Mouse (Mus musculus): ENCODE data around the gene Zfp3. TPM values are rescaled to one million over a fixed set of nuclear protein-coding genes. Genes with fewer than 3 reads are reported as not detected.
A peak's percentile ranks its signal among the peaks of the same experiment; 100 is the strongest.

The Zfp3 gene
- polyA plus RNA-seq, 1 experiment: 8.0 TPM

DNA sequence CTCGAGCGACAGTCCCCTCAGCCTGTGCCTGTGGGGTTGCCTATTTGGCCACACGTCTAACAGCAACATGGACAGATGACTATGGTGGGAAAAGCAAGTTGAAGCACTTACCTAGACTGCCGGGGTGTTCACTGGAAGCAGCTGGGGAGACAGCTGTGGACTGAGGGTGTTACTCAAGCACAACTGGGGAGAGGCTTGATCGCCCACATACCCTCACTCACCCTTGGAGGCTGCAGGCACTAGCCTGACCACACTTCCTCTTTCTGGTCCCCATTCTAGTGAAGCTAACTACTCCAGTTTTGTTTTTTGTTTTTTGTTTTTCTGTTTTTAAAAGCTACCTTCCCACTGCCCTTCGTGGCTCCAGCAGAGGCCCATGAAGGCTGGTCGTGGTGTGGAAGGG lies 48.4 kb downstream of the Zfp3 start, which contains the start of gene Scimp:
Gene Scimp (minus strand): TSS at position 222 of the 400 bp plus-strand sequence.
- H3K4me3 ChIP-seq (ENCODE audit: insufficient read depth, low read length): no peak within 1 kb of the TSS
- H3K4me1 ChIP-seq (ENCODE audit: control insufficient read depth, insufficient read depth, low read length): no peaks in the 10 kb centered on the region
- H3K27ac ChIP-seq (ENCODE audit: insufficient read depth, low read length): no peak within 1 kb of the TSS
- TF ChIP-seq CTCF (IDR thresholded peaks at IDR 0.05; ENCODE audit: extremely low read depth, insufficient read depth, low read length) (no peak), POLR2A (IDR thresholded peaks at IDR 0.05; ENCODE audit: extremely low read depth, insufficient read depth, low read length) (no peak)

GRCm38 (mm10) chr11:70815071-70815470 lies 51.1 kb downstream of the Zfp3 start:
- no peak for TF ChIP-seq CTCF (IDR thresholded peaks at IDR 0.05; ENCODE audit: extremely low read depth, insufficient read depth, low read length)
- no peak for TF ChIP-seq POLR2A (IDR thresholded peaks at IDR 0.05; ENCODE audit: extremely low read depth, insufficient read depth, low read length)
- Histone ChIP-seq H3K4me3 (ENCODE audit: insufficient read depth, low read length) (no peak overlapping the region), H3K4me1 (ENCODE audit: control insufficient read depth, insufficient read depth, low read length) (no peaks in the 10 kb centered on the region), H3K27ac (ENCODE audit: insufficient read depth, low read length) (no peak overlapping the region)

DNA sequence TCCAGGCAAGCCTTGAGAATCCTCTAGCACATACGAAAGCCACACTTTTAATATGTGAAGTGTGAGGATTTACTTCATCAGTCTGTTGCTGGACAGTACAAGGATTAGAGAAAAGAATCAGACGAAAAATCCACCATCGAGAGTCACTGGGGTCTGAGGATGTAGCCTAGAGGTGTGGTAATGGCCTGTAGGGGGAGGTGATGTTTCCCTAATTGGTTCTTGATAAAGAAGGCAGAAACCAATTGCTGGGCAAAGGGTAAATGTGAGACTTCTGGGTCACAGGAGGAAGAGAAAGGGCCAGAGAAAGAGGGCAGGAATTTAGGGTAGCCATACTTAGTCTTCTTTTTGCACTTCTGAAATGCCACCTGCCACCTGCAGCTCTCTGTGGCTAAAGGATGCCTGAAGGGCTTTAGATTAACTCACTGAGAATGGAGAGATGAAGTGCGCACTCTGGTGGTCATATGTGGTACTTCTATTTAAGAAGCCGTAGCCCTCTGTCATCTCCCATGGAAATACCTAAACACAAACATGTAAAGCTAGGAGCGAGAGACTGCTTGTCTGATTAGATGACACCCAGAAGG lies 51.6 kb downstream of the Zfp3 start:
- peak; percentile 47; the same call in 1 of the 2 replicates for TF ChIP-seq CTCF (IDR thresholded peaks at IDR 0.05; ENCODE audit: extremely low read depth, insufficient read depth, low read length)
- no peak for TF ChIP-seq POLR2A (IDR thresholded peaks at IDR 0.05; ENCODE audit: extremely low read depth, insufficient read depth, low read length)
- Histone ChIP-seq H3K27ac (ENCODE audit: insufficient read depth, low read length) (no peak overlapping the region), H3K4me3 (ENCODE audit: insufficient read depth, low read length) (no peak overlapping the region), H3K4me1 (ENCODE audit: control insufficient read depth, insufficient read depth, low read length) (no peaks in the 10 kb centered on the region)

- TF ChIP-seq POLR2A (IDR thresholded peaks at IDR 0.05; ENCODE audit: extremely low read depth, insufficient read depth, low read length) (no peak), CTCF (IDR thresholded peaks at IDR 0.05; ENCODE audit: extremely low read depth, insufficient read depth, low read length) (no peak)
- Histone ChIP-seq H3K4me1 (ENCODE audit: control insufficient read depth, insufficient read depth, low read length) (no peaks in the 10 kb centered on the region), H3K4me3 (ENCODE audit: insufficient read depth, low read length) (no peak overlapping the region), H3K27ac (ENCODE audit: insufficient read depth, low read length) (no peak overlapping the region)
Measured at GRCm38 (mm10) chr11:70816770-70817169, 52.8 kb downstream of the Zfp3 start.

DNA sequence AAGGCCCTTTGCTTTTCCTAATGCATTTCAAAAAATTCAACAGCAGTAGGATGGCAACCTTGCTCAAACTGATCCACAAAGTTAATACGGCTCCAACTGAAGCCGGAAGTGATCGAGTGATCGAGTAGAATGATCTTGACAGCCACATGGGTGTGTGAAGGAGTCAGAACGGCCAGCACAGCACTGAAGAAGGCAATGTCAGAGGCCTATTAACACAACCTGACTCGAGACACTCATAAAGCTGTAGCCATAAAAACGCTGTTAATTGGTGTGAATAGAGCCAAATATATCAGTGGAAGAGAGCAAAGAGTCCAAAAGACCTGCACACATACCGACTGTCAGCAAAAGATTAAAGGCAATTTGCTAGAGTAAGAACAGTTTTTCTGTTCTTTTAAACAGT lies 56.1 kb downstream of the Zfp3 start:
- TF ChIP-seq POLR2A (IDR thresholded peaks at IDR 0.05; ENCODE audit: extremely low read depth, insufficient read depth, low read length) (no peak), CTCF (IDR thresholded peaks at IDR 0.05; ENCODE audit: extremely low read depth, insufficient read depth, low read length) (no peak)
- Histone ChIP-seq H3K4me3 (ENCODE audit: insufficient read depth, low read length) (no peak overlapping the region), H3K4me1 (ENCODE audit: control insufficient read depth, insufficient read depth, low read length) (no peaks in the 10 kb centered on the region), H3K27ac (ENCODE audit: insufficient read depth, low read length) (no peak overlapping the region)

DNA sequence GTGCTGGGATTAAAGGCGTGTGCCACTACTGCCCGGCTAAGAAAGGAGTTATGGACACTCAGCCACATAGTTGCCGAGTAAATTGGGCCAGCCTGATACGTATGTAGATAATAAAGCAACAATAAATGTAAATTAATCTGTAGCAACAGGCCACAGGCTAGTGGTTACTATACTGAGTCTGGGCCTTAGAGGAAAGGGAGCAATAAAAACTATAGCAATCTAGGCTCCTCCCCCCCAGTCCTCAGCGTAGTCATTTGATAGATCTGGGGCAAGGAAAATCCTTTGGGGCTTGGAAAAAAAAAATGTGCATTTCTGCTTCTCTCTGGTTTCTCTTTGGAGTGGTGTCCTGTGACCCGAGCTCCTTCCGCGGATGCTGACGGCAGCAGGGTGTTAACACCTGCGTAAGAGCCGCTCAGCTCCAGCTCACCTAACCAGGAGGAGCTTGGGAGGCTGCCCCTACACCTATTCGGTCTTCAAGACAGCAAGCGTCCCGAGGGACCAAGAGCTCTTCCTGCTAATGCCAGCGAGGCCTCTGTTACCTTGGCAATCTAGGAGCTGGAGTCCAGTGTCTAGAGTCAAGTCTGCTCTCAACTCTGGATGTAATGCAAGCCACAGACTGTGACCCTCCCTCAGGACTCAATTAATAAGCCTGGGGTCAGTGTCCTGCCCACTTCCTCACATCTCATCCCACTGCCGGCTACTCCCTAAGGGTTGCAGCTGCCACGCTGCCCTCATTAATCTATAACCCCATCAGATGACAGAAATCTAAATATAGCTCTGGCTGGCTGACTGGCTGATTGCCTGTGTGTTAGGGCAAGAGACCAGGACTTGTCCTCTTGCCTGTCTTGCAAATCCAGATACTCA lies 58.0 kb downstream of the Zfp3 start:
- H3K4me3 ChIP-seq (ENCODE audit: insufficient read depth, low read length): no peak overlapping the region
- no peak overlapping the region for H3K27ac ChIP-seq (ENCODE audit: insufficient read depth, low read length)
- no peaks in the 10 kb centered on the region for H3K4me1 ChIP-seq (ENCODE audit: control insufficient read depth, insufficient read depth, low read length)
- TF ChIP-seq CTCF (IDR thresholded peaks at IDR 0.05; ENCODE audit: extremely low read depth, insufficient read depth, low read length) (no peak), POLR2A (IDR thresholded peaks at IDR 0.05; ENCODE audit: extremely low read depth, insufficient read depth, low read length) (no peak)

Other genes with a start within 250 kb of the Zfp3 start
- gene Vmo1, start 249.6 kb upstream of the Zfp3 start, polyA plus RNA-seq (2012; rRNA removed): 0.23 and 0.34 TPM in 2 replicates
- not detected in 2 replicates for gene Gltpd2, start 245.0 kb upstream of the Zfp3 start, polyA plus RNA-seq (2012; rRNA removed)
- gene Psmb6, start 238.8 kb upstream of the Zfp3 start, polyA plus RNA-seq (2012; rRNA removed): 240 and 248 TPM in 2 replicates
- not detected in 2 replicates for gene Gm40193, start 231.3 kb upstream of the Zfp3 start, polyA plus RNA-seq (2012; rRNA removed)
- 21.4 and 24.4 TPM in 2 replicates for gene Pld2, start 224.1 kb upstream of the Zfp3 start, polyA plus RNA-seq (2012; rRNA removed)
- 318 and 325 TPM in 2 replicates for gene Mink1, start 201.3 kb upstream of the Zfp3 start, polyA plus RNA-seq (2012; rRNA removed)
- not detected in 2 replicates for gene 4930544D05Rik, start 148.4 kb upstream of the Zfp3 start, polyA plus RNA-seq (2012; rRNA removed)
- gene Chrne, start 145.0 kb upstream of the Zfp3 start, polyA plus RNA-seq (2012; rRNA removed): 0.19 and 0.27 TPM in 2 replicates
- not detected in 2 replicates for gene Gp1ba, start 125.1 kb upstream of the Zfp3 start, polyA plus RNA-seq (2012; rRNA removed)
- 124 and 128 TPM in 2 replicates for gene Rnf167, start 117.0 kb upstream of the Zfp3 start, polyA plus RNA-seq (2012; rRNA removed)
- gene Slc25a11, start 116.7 kb upstream of the Zfp3 start, polyA plus RNA-seq (2012; rRNA removed): 139 and 143 TPM in 2 replicates
- gene Pfn1, start 109.6 kb upstream of the Zfp3 start, polyA plus RNA-seq (2012; rRNA removed): 270 and 277 TPM in 2 replicates
- gene Eno3, start 107.0 kb upstream of the Zfp3 start, polyA plus RNA-seq (2012; rRNA removed): 26.4 and 26.6 TPM in 2 replicates
- gene Spag7, start 94.8 kb upstream of the Zfp3 start, polyA plus RNA-seq (2012; rRNA removed): 74.5 and 81.9 TPM in 2 replicates
- gene Camta2, start 76.1 kb upstream of the Zfp3 start, polyA plus RNA-seq (2012; rRNA removed): 126 and 138 TPM in 2 replicates
- 4.8 and 5.2 TPM in 2 replicates for gene Inca1, start 64.1 kb upstream of the Zfp3 start, polyA plus RNA-seq (2012; rRNA removed)
- gene Kif1c, start 63.7 kb upstream of the Zfp3 start, polyA plus RNA-seq (2012; rRNA removed): 51.2 and 53.7 TPM in 2 replicates
- gene Scimp, start 48.4 kb downstream of the Zfp3 start, polyA plus RNA-seq (2012; rRNA removed): 0.11 and 0.15 TPM in 2 replicates
- 40.7 and 41.7 TPM in 2 replicates for gene Rabep1, start 80.6 kb downstream of the Zfp3 start, polyA plus RNA-seq (2012; rRNA removed)
- gene Nup88, start 205.8 kb downstream of the Zfp3 start, polyA plus RNA-seq (2012; rRNA removed): 75.0 and 82.4 TPM in 2 replicates
- 58.0 and 65.4 TPM in 2 replicates for gene Rpain, start 206.0 kb downstream of the Zfp3 start, polyA plus RNA-seq (2012; rRNA removed)
- 83.1 and 83.2 TPM in 2 replicates for gene C1qbp, start 218.8 kb downstream of the Zfp3 start, polyA plus RNA-seq (2012; rRNA removed)
- 24.8 and 29.9 TPM in 2 replicates for gene Dhx33, start 240.2 kb downstream of the Zfp3 start, polyA plus RNA-seq (2012; rRNA removed)

Measured in cortical plate, adult 2 months (tissue).